Mouse (Mus musculus): Measurements from ENCODE around the gene Slc48a1. TPM values are rescaled to one million over a fixed set of nuclear protein-coding genes. Genes with fewer than 3 reads are reported as not detected.

Gene Slc48a1
- polyA plus RNA-seq (2015; fragmentation: Nextera tagmentation; extraction: Ambion mirVana), result 69.5 and 75.7 TPM in 2 replicates

GRCm38 (mm10) chr15:97778311-97779098 is at the start of gene Slc48a1:
TSS of gene Slc48a1 (plus strand) at chr15:97778520.
- TF ChIP-seq EP300 (IDR thresholded peaks at IDR 0.05), result peak; percentile 76; the same call in 1 of the 2 replicates
- no peak for TF ChIP-seq CTCF (IDR thresholded peaks at IDR 0.05)
- no peak within 1 kb of the TSS for H3K4me3 ChIP-seq (ENCODE audit: low read depth, low read length)
- peak; percentile 85 for DNase-seq (ENCODE audit: low spot score)
- WGBS, result 43% methylated on average over 8 of the region's 8 CpGs
- H3K36me3 ChIP-seq (ENCODE audit: insufficient read depth, low read length), result no peaks in the 10 kb centered on the region
- peaks cover 23% of the 10 kb centered on the region for H3K4me1 ChIP-seq (ENCODE audit: insufficient read depth, low read depth, low read length)
- H3K27me3 ChIP-seq (replicated peaks; ENCODE audit: insufficient read depth, low read length), result no peaks in the 10 kb centered on the region
- peak within 1 kb of the TSS; percentile 68 for H3K27ac ChIP-seq (ENCODE audit: low read length)
- H3K4me2 ChIP-seq (replicated peaks; ENCODE audit: low read depth, low read length), result no peak within 1 kb of the TSS
- ATAC-seq, result peak; percentile 42
- H3K9ac ChIP-seq (replicated peaks; ENCODE audit: low read depth), result no peak within 1 kb of the TSS
- H3K9me3 ChIP-seq (ENCODE audit: low read length), result no peaks in the 10 kb centered on the region

DNA sequence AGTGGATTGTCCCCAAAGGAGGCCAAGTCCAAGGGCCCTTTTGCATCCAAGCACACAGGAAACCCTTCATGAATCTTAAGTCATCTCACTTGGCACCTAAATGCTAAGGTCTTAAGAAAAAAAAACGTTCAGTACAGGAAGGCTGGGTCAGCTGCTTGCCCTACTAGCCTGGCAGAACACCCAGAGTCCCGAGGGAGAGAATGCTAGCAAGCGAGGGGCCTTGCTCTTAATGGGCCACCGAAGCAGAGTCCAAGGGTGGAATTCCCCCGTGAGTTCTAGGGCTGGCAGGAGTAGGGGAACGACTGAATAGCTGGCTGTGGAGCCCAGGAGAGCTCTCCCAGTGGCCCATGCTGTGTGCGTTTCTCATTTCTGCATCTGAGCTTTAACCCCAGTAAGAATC is 49.5 kb upstream of the Slc48a1 start:
- 55% methylated on average over 7 of the region's 7 CpGs for WGBS
- no peaks in the 10 kb centered on the region for H3K27me3 ChIP-seq (replicated peaks; ENCODE audit: insufficient read depth, low read length)
- no peak overlapping the region for H3K4me2 ChIP-seq (replicated peaks; ENCODE audit: low read depth, low read length)
- no peaks in the 10 kb centered on the region for H3K36me3 ChIP-seq (ENCODE audit: insufficient read depth, low read length)
- TF ChIP-seq CTCF (IDR thresholded peaks at IDR 0.05) (no peak), EP300 (IDR thresholded peaks at IDR 0.05) (no peak)
- no peak for DNase-seq (ENCODE audit: low spot score)
- no peak for ATAC-seq
- no peak overlapping the region for H3K4me3 ChIP-seq (ENCODE audit: low read depth, low read length)
- no peak overlapping the region for H3K27ac ChIP-seq (ENCODE audit: low read length)
- H3K9me3 ChIP-seq (ENCODE audit: low read length), result no peaks in the 10 kb centered on the region
- H3K4me1 ChIP-seq (ENCODE audit: insufficient read depth, low read depth, low read length), result no peaks in the 10 kb centered on the region
- H3K9ac ChIP-seq (replicated peaks; ENCODE audit: low read depth), result no peak overlapping the region

- no peak overlapping the region for H3K4me2 ChIP-seq (replicated peaks; ENCODE audit: low read depth, low read length)
Observed at GRCm38 (mm10) chr15:97730365-97730764, 48.0 kb upstream of the Slc48a1 start.

GRCm38 (mm10) chr15:97731111-97731510 is 47.2 kb upstream of the Slc48a1 start, which contains the start of gene Endou:
TSS of gene Endou (minus strand) at chr15:97731339.
- ATAC-seq (no peak), DNase-seq (ENCODE audit: low spot score) (no peak)
- WGBS, result 88% methylated on average over 8 of the region's 8 CpGs
- Histone ChIP-seq H3K9ac (replicated peaks; ENCODE audit: low read depth) (no peak within 1 kb of the TSS), H3K27ac (ENCODE audit: low read length) (no peak within 1 kb of the TSS), H3K27me3 (replicated peaks; ENCODE audit: insufficient read depth, low read length) (no peaks in the 10 kb centered on the region), H3K4me1 (ENCODE audit: insufficient read depth, low read depth, low read length) (no peaks in the 10 kb centered on the region), H3K4me3 (ENCODE audit: low read depth, low read length) (no peak within 1 kb of the TSS), H3K4me2 (replicated peaks; ENCODE audit: low read depth, low read length) (no peak within 1 kb of the TSS), H3K36me3 (ENCODE audit: insufficient read depth, low read length) (no peaks in the 10 kb centered on the region), H3K9me3 (ENCODE audit: low read length) (no peaks in the 10 kb centered on the region)
- TF ChIP-seq CTCF (IDR thresholded peaks at IDR 0.05), result no peak
- no peak for TF ChIP-seq EP300 (IDR thresholded peaks at IDR 0.05)

More at GRCm38 (mm10) chr15:97730365-97730764, 48.0 kb upstream of the Slc48a1 start:
- WGBS, result 44% methylated on average over 6 of the region's 6 CpGs
- DNase-seq (ENCODE audit: low spot score) (no peak), ATAC-seq (no peak)
- Histone ChIP-seq H3K27me3 (replicated peaks; ENCODE audit: insufficient read depth, low read length) (no peaks in the 10 kb centered on the region), H3K4me3 (ENCODE audit: low read depth, low read length) (no peak overlapping the region), H3K9ac (replicated peaks; ENCODE audit: low read depth) (no peak overlapping the region), H3K4me1 (ENCODE audit: insufficient read depth, low read depth, low read length) (no peaks in the 10 kb centered on the region), H3K27ac (ENCODE audit: low read length) (no peak overlapping the region), H3K36me3 (ENCODE audit: insufficient read depth, low read length) (no peaks in the 10 kb centered on the region), H3K9me3 (ENCODE audit: low read length) (no peaks in the 10 kb centered on the region)
- TF ChIP-seq EP300 (IDR thresholded peaks at IDR 0.05) (no peak), CTCF (IDR thresholded peaks at IDR 0.05) (no peak)

GRCm38 (mm10) chr15:97731988-97732387 is 46.3 kb upstream of the Slc48a1 start:
- Histone ChIP-seq H3K9ac (replicated peaks; ENCODE audit: low read depth) (no peak overlapping the region), H3K4me2 (replicated peaks; ENCODE audit: low read depth, low read length) (no peak overlapping the region), H3K9me3 (ENCODE audit: low read length) (no peaks in the 10 kb centered on the region), H3K27me3 (replicated peaks; ENCODE audit: insufficient read depth, low read length) (no peaks in the 10 kb centered on the region), H3K27ac (ENCODE audit: low read length) (no peak overlapping the region), H3K36me3 (ENCODE audit: insufficient read depth, low read length) (no peaks in the 10 kb centered on the region), H3K4me1 (ENCODE audit: insufficient read depth, low read depth, low read length) (no peaks in the 10 kb centered on the region), H3K4me3 (ENCODE audit: low read depth, low read length) (no peak overlapping the region)
- WGBS, result 84% methylated on average over 11 of the region's 11 CpGs
- TF ChIP-seq CTCF (IDR thresholded peaks at IDR 0.05) (no peak), EP300 (IDR thresholded peaks at IDR 0.05) (no peak)
- ATAC-seq (no peak), DNase-seq (ENCODE audit: low spot score) (no peak)

DNA sequence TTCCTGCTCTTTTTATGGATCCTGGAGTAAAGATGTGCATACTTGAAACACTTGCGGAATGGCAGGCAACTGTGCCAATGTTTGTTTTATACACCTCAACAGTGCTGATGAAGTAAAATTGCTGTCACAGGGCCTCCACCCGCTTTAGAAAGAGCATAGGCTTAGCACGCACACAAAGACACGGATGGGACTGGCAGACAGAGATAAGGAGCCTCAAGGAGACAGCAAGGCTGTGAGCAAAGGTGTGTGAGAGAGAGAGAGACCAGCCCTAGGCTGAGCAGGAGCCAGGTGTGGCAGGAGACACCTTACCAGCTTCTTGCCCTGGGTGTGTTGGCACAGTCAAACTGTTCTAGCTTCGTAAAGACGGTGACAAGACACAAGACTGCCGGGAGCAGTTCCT is 39.4 kb upstream of the Slc48a1 start:
- TF ChIP-seq CTCF (IDR thresholded peaks at IDR 0.05), result no peak
- TF ChIP-seq EP300 (IDR thresholded peaks at IDR 0.05), result no peak
- no peaks in the 10 kb centered on the region for H3K4me1 ChIP-seq (ENCODE audit: insufficient read depth, low read depth, low read length)
- H3K9ac ChIP-seq (replicated peaks; ENCODE audit: low read depth), result no peak overlapping the region
- H3K9me3 ChIP-seq (ENCODE audit: low read length), result no peaks in the 10 kb centered on the region
- no peaks in the 10 kb centered on the region for H3K36me3 ChIP-seq (ENCODE audit: insufficient read depth, low read length)
- H3K4me2 ChIP-seq (replicated peaks; ENCODE audit: low read depth, low read length), result no peak overlapping the region
- H3K27me3 ChIP-seq (replicated peaks; ENCODE audit: insufficient read depth, low read length), result no peaks in the 10 kb centered on the region
- no peak for ATAC-seq
- 66% methylated on average over 7 of the region's 7 CpGs for WGBS
- H3K4me3 ChIP-seq (ENCODE audit: low read depth, low read length), result no peak overlapping the region
- no peak for DNase-seq (ENCODE audit: low spot score)
- no peak overlapping the region for H3K27ac ChIP-seq (ENCODE audit: low read length)
